Mouse (Mus musculus): ENCODE results near the gene Sp140.
"Not testable (repeated sequence)": the region's sequence is repeated elsewhere in the genome, so short reads cannot be mapped to it uniquely, and the experiment has no call there.

DNA sequence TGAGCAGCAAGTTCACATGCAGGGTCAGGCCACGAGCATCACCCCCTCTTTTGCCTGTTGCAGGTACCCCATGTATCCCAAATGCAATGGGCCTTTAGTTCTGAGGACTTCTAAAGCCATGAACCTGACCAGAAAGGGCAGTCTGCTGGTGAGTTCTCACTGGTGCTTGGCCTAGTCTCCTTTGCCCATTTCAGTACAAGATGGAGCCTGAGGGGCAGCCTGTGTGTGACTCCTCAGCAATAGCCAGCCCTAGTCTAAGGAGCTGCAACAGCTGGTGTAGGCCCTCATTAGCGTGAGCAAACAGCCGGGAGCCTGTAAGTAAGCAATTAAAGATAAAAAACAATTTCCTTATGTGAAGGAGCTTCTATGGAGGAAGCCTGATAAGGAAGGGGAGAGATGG lies 19.6 kb upstream of the Sp140 start:
- TF ChIP-seq CTCF (IDR thresholded peaks at IDR 0.05; ENCODE audit: control insufficient read depth, insufficient read depth, insufficient replicate concordance, low read depth, low read length); POLR2A (IDR thresholded peaks at IDR 0.05; ENCODE audit: control insufficient read depth, low read depth, low read length): not testable (repeated sequence)
